Mouse (Mus musculus) right cerebral cortex, postnatal 4 days (tissue): ENCODE data around the gene Zfp750.

Experiments used
- DNase-seq: peaks from one replicate; pipeline ENCODE4 v3.0.0-alpha.2; 2022

Zfp750 gene

GRCm38 (mm10) chr11:121467408-121467807, 51.7 kb downstream of the Zfp750 start:
- no peak for DNase-seq
